Mouse (Mus musculus): ENCODE data around the gene Pla2g5. TPM values are rescaled to one million over a fixed set of nuclear protein-coding genes. Genes with fewer than 3 reads are reported as not detected.

Pla2g5 gene
- polyA plus RNA-seq, 1 experiment from 2014 or later: 0.34 TPM

GRCm38 (mm10) chr4:138782098-138782497, 81.2 kb downstream of the Pla2g5 start:
- WGBS: 67% methylated on average over 6 of the region's 6 CpGs
- DNase-seq (ENCODE audit: low spot score): no peak

DNA sequence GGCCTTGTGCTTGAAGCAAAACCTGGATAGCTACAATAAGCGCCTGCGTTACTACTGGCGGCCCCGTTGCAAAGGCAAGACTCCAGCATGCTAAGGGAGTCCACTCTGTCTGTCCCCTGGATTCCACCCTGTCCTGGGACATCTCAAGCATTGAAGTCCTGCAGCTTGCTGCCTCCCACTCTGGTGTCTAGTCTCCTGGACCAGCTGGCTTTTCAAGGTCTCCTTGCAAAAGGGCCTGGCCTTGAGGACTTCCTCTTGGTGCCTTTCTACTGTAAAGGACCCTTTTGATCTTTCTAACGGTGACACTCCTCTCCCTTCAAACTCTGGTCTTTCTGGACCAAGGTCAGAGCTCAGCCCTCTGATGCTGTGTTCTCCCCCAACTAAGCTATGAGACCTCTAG, 83.0 kb downstream of the Pla2g5 start:
- no peak overlapping the region for H3K4me2 ChIP-seq (replicated peaks; ENCODE audit: low read depth)
- no peak for DNase-seq (ENCODE audit: low spot score)
- no peak overlapping the region for H3K4me3 ChIP-seq (ENCODE audit: low read depth, low read length)
- no peaks in the 10 kb centered on the region for H3K4me1 ChIP-seq (replicated peaks; ENCODE audit: control insufficient read depth, insufficient read depth)
- no peak for ATAC-seq (ENCODE audit: low FRiP score, low TSS enrichment)
- H3K9ac ChIP-seq (ENCODE audit: low read length): no peak overlapping the region
- 77% methylated on average over 5 of the region's 5 CpGs for WGBS
- no peaks in the 10 kb centered on the region for H3K27me3 ChIP-seq (ENCODE audit: control insufficient read depth, insufficient read depth, low read length)
- TF ChIP-seq CTCF (IDR thresholded peaks at IDR 0.05; ENCODE audit: low read depth) (no peak), EP300 (optimal IDR thresholded peaks at IDR 0.05) (no peak)
- no peaks in the 10 kb centered on the region for H3K9me3 ChIP-seq (ENCODE audit: control insufficient read depth, low read length)
- H3K27ac ChIP-seq (replicated peaks): no peak overlapping the region
- no peaks in the 10 kb centered on the region for H3K36me3 ChIP-seq (ENCODE audit: control insufficient read depth, insufficient read depth, low read length)

More at GRCm38 (mm10) chr4:138782098-138782497, 81.2 kb downstream of the Pla2g5 start:
- Histone ChIP-seq H3K4me3 (ENCODE audit: low read depth, low read length) (no peak overlapping the region), H3K4me2 (replicated peaks; ENCODE audit: low read depth) (no peak overlapping the region), H3K27ac (replicated peaks) (no peak overlapping the region), H3K27me3 (ENCODE audit: control insufficient read depth, insufficient read depth, low read length) (no peaks in the 10 kb centered on the region), H3K9ac (ENCODE audit: low read length) (no peak overlapping the region), H3K4me1 (replicated peaks; ENCODE audit: control insufficient read depth, insufficient read depth) (no peaks in the 10 kb centered on the region), H3K9me3 (ENCODE audit: control insufficient read depth, low read length) (no peaks in the 10 kb centered on the region), H3K36me3 (ENCODE audit: control insufficient read depth, insufficient read depth, low read length) (no peaks in the 10 kb centered on the region)
- no peak for ATAC-seq (ENCODE audit: low FRiP score, low TSS enrichment)
- no peak for TF ChIP-seq EP300 (optimal IDR thresholded peaks at IDR 0.05)

DNA sequence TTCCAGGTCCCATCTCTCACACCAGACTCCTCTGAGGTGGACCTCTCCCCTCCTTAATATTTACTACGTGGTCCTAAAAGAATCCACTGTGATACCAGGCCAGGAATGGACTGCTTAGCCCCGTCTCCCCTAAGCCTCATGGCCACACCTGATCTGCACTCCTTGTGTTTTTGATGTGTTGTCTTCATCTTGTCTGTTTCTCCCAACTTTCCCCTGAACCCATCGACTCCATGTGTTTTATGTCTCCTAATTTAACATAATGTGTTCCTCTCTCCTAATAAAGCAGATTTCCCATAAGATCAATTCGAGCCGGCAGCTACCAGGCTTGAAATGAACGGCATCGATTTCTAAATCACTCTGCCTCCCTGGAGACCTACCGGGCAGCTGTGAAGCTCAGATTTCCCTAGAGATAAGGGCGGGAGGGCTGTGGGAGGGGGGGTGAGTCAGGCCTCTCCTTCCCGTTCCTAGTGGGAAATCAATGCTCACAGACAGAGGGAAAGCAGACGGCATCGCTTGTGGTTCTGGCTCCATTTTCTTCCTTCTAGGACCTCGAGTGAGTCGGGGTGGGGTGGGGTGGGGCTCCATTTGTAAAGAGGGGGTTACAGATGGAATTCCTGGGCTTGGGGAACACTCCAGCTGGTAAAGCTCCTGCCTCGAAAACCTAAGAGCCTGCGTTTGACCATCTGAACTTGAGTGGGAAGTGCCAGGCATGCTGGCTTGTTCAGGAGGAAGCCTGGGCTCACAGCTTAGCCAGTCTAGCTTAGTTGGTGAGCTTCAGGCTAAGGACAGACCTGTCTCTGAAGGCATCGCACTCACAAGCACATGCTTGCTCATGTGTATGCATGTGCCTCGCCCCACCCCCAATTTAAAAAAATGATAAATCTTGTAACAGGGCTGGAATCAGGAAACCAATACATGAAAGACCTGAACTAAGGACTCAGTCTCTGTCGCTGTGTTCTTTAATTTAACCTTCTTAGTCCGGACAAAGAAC, 85.6 kb downstream of the Pla2g5 start:
- H3K9ac ChIP-seq (ENCODE audit: low read length): no peak overlapping the region
- DNase-seq (ENCODE audit: low spot score): no peak
- no peaks in the 10 kb centered on the region for H3K27me3 ChIP-seq (ENCODE audit: control insufficient read depth, insufficient read depth, low read length)

GRCm38 (mm10) chr4:138775435-138775834, 87.8 kb downstream of the Pla2g5 start, which contains the start of gene Pla2g2d:
Gene Pla2g2d, plus strand, starts transcription at chr4:138775735.
- no peak for DNase-seq (ENCODE audit: low spot score)
- Histone ChIP-seq H3K4me3 (ENCODE audit: low read depth, low read length) (no peak within 1 kb of the TSS), H3K4me2 (replicated peaks; ENCODE audit: low read depth) (no peak within 1 kb of the TSS), H3K27ac (replicated peaks) (no peak within 1 kb of the TSS), H3K36me3 (ENCODE audit: control insufficient read depth, insufficient read depth, low read length) (no peaks in the 10 kb centered on the region), H3K9me3 (ENCODE audit: control insufficient read depth, low read length) (no peaks in the 10 kb centered on the region), H3K4me1 (replicated peaks; ENCODE audit: control insufficient read depth, insufficient read depth) (no peaks in the 10 kb centered on the region), H3K27me3 (ENCODE audit: control insufficient read depth, insufficient read depth, low read length) (no peaks in the 10 kb centered on the region), H3K9ac (ENCODE audit: low read length) (no peak within 1 kb of the TSS)
- TF ChIP-seq CTCF (IDR thresholded peaks at IDR 0.05; ENCODE audit: low read depth) (no peak), EP300 (optimal IDR thresholded peaks at IDR 0.05) (no peak)
- WGBS: 73% methylated on average over 6 of the region's 6 CpGs
- ATAC-seq (ENCODE audit: low FRiP score, low TSS enrichment): no peak

More for the DNA sequence above, 85.6 kb downstream of the Pla2g5 start:
- H3K36me3 ChIP-seq (ENCODE audit: control insufficient read depth, insufficient read depth, low read length): no peaks in the 10 kb centered on the region
- no peak overlapping the region for H3K27ac ChIP-seq (replicated peaks)
- TF ChIP-seq CTCF (IDR thresholded peaks at IDR 0.05; ENCODE audit: low read depth) (no peak), EP300 (optimal IDR thresholded peaks at IDR 0.05) (no peak)
- WGBS: 27% methylated on average over 20 of the region's 20 CpGs
- H3K4me3 ChIP-seq (ENCODE audit: low read depth, low read length): no peak overlapping the region
- H3K4me2 ChIP-seq (replicated peaks; ENCODE audit: low read depth): no peak overlapping the region
- ATAC-seq (ENCODE audit: low FRiP score, low TSS enrichment): no peak
- H3K9me3 ChIP-seq (ENCODE audit: control insufficient read depth, low read length): no peaks in the 10 kb centered on the region
- H3K4me1 ChIP-seq (replicated peaks; ENCODE audit: control insufficient read depth, insufficient read depth): no peaks in the 10 kb centered on the region

DNA sequence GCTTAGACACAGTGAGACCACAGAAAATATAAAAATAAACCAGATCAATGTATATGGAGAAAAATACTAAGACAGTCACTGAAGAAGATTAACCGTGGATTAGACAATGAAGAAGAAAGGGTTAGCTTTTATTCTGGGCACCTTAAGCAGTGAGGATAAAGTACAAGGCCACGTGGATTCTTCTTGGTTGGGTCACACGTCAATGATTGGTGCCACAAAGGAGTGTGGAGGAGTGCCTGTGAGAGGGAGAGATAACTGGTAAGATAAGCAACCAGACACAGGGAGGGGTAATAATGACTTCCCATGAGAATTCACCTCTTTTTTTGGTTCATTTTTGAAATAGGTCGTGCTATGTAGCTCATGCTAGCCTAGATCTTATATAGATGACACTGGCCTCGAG, 90.9 kb downstream of the Pla2g5 start:
- Histone ChIP-seq H3K9me3 (ENCODE audit: control insufficient read depth, low read length) (no peaks in the 10 kb centered on the region), H3K27ac (replicated peaks) (0 out of 2 replicates have a peak overlapping the region, but pooled peaks have one; percentile 30), H3K36me3 (ENCODE audit: control insufficient read depth, insufficient read depth, low read length) (no peaks in the 10 kb centered on the region), H3K4me1 (replicated peaks; ENCODE audit: control insufficient read depth, insufficient read depth) (no peaks in the 10 kb centered on the region), H3K4me3 (ENCODE audit: low read depth, low read length) (no peak overlapping the region), H3K27me3 (ENCODE audit: control insufficient read depth, insufficient read depth, low read length) (no peaks in the 10 kb centered on the region), H3K4me2 (replicated peaks; ENCODE audit: low read depth) (no peak overlapping the region), H3K9ac (ENCODE audit: low read length) (no peak overlapping the region)
- WGBS: 70% methylated on average over 5 of the region's 5 CpGs
- no peak for DNase-seq (ENCODE audit: low spot score)
- ATAC-seq (ENCODE audit: low FRiP score, low TSS enrichment): no peak
- TF ChIP-seq CTCF (IDR thresholded peaks at IDR 0.05; ENCODE audit: low read depth) (no peak), EP300 (optimal IDR thresholded peaks at IDR 0.05) (no peak)

- WGBS: 58% methylated on average over 10 of the region's 10 CpGs
- no peaks in the 10 kb centered on the region for H3K36me3 ChIP-seq (ENCODE audit: control insufficient read depth, insufficient read depth, low read length)
- H3K4me2 ChIP-seq (replicated peaks; ENCODE audit: low read depth): no peak overlapping the region
- 0 out of 2 replicates have a peak overlapping the region, but pooled peaks have one; percentile 30 for H3K27ac ChIP-seq (replicated peaks)
- H3K4me1 ChIP-seq (replicated peaks; ENCODE audit: control insufficient read depth, insufficient read depth): no peaks in the 10 kb centered on the region
- H3K9me3 ChIP-seq (ENCODE audit: control insufficient read depth, low read length): no peaks in the 10 kb centered on the region
- ATAC-seq (ENCODE audit: low FRiP score, low TSS enrichment) (peak; percentile 92), DNase-seq (ENCODE audit: low spot score) (peak; percentile 84)
- no peak overlapping the region for H3K9ac ChIP-seq (ENCODE audit: low read length)
- no peaks in the 10 kb centered on the region for H3K27me3 ChIP-seq (ENCODE audit: control insufficient read depth, insufficient read depth, low read length)
- TF ChIP-seq CTCF (IDR thresholded peaks at IDR 0.05; ENCODE audit: low read depth): no peak
- H3K4me3 ChIP-seq (ENCODE audit: low read depth, low read length): no peak overlapping the region
These were observed 91.3 kb downstream of the Pla2g5 start for GRCm38 (mm10) chr4:138771970-138772369.

All from stomach, postnatal 0 days (tissue).